Mouse (Mus musculus) midbrain, embryonic 11.5 days (tissue): ENCODE results near the gene Hoxb7. TPM values are rescaled to one million over a fixed set of nuclear protein-coding genes. Genes with fewer than 3 reads are reported as not detected.

Experiments used
- ATAC-seq: fragments of 200-750 bp; cut with Nextera tagmentation; 2 replicates; pipeline ENCODE4 v1.8.0; 2017; ENCODE audit warnings: moderate TSS enrichment, moderate library complexity; ENCODE audit not compliant: low FRiP score
- DNase-seq: peaks from one replicate; pipeline ENCODE4 v3.0.0; 2015; ENCODE audit warnings: low spot score; ENCODE audit errors: missing footprints
- H3K27ac ChIP-seq: fragments of 300-500 bp; sonication (generic); 2 replicates; pipeline ENCODE4 v1.5.1; 2014; ENCODE audit warnings: low read depth, low read length
- H3K27me3 ChIP-seq: fragments of 300-500 bp; sonication (generic); 2 replicates; pipeline ENCODE4 v1.6.1; 2014; ENCODE audit warnings: mild to moderate bottlenecking, low read length, moderate library complexity, mixed read lengths; ENCODE audit not compliant: control insufficient read depth, insufficient read depth
- H3K36me3 ChIP-seq: fragments of 300-500 bp; sonication (generic); 2 replicates; pipeline ENCODE4 v1.6.1; 2014; ENCODE audit warnings: mild to moderate bottlenecking, low read length, moderate library complexity, mixed read lengths; ENCODE audit not compliant: control insufficient read depth, insufficient read depth
- H3K4me1 ChIP-seq: fragments of 300-500 bp; sonication (generic); 2 replicates; pipeline ENCODE4 v1.6.1; 2014; ENCODE audit warnings: low read length; ENCODE audit not compliant: control insufficient read depth, insufficient read depth
- H3K4me2 ChIP-seq: fragments of 300-500 bp; sonication (generic); 2 replicates; pipeline ENCODE4 v1.6.1; 2014; ENCODE audit warnings: mild to moderate bottlenecking, moderate library complexity
- H3K4me3 ChIP-seq: fragments of 300-500 bp; sonication (generic); 2 replicates; pipeline ENCODE4 v1.5.1; 2014; ENCODE audit warnings: low read depth, low read length
- H3K9ac ChIP-seq: fragments of 300-500 bp; sonication (generic); 2 replicates; pipeline ENCODE4 v1.6.1; 2014; ENCODE audit warnings: low read length
- H3K9me3 ChIP-seq: fragments of 300-500 bp; sonication (generic); 2 replicates; pipeline ENCODE4 v1.6.1; 2016; ENCODE audit warnings: low read length; ENCODE audit not compliant: control insufficient read depth
- WGBS: fragments of 180-500 bp; shearing (Covaris S2); extraction: QIAGEN DNeasy Blood & Tissue Kit; methylation state at CpG from one replicate; pipeline ENCODE4 v1.1.7; 2014; 5-methylcytosine and 5-hydroxymethylcytosine counted together
- polyA plus RNA-seq: library from polyadenylated mRNA; unstranded; fragments of >200 nt; fragmentation: Nextera tagmentation; extraction: Ambion mirVana; gene quantifications from 2 replicates; pipeline ENCODE4 v1.2.1, GENCODE M21; 2014

Hoxb7 gene
- polyA plus RNA-seq, 1 experiment from 2014 or later: not detected

- ATAC-seq (no peak), DNase-seq (peak; percentile 79)
- Histone ChIP-seq H3K9me3 (no peaks in the 10 kb centered on the region), H3K4me2 (no peak overlapping the region), H3K4me3 (no peak overlapping the region), H3K27ac (no peak overlapping the region), H3K27me3 (peaks cover 100% of the 10 kb centered on the region), H3K36me3 (no peaks in the 10 kb centered on the region), H3K9ac (no peak overlapping the region), H3K4me1 (no peaks in the 10 kb centered on the region)
- 21% methylated on average over 2 of the region's 2 CpGs for WGBS
These were observed 29.3 kb upstream of the Hoxb7 start for GRCm38 (mm10) chr11:96257141-96257540.

DNA sequence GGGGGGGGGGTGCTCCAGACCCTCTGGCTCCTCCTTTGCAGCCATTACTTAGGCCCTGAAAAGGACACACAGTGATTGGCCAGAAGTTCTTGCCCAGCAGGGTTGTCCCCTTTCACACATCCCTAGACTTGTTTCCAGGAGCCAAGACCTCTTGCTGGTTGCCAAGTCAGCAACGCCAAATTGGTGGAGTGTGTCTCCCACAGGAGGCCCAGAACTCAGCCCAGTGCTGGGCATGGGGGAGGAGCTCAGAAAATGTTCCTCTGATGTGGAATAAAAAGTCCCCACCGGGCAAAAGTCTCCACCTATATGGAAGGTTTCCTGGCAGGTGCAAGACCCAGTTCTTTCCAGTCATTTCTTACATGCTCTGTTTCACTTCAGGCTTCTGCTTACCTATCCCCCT lies 27.4 kb upstream of the Hoxb7 start:
- Histone ChIP-seq H3K27ac (no peak overlapping the region), H3K4me3 (no peak overlapping the region), H3K4me1 (no peaks in the 10 kb centered on the region), H3K27me3 (peaks cover 100% of the 10 kb centered on the region), H3K9me3 (no peaks in the 10 kb centered on the region), H3K4me2 (no peak overlapping the region), H3K9ac (no peak overlapping the region), H3K36me3 (no peaks in the 10 kb centered on the region)
- DNase-seq: no peak
- 9% methylated on average over 2 of the region's 2 CpGs for WGBS
- ATAC-seq: no peak

DNA sequence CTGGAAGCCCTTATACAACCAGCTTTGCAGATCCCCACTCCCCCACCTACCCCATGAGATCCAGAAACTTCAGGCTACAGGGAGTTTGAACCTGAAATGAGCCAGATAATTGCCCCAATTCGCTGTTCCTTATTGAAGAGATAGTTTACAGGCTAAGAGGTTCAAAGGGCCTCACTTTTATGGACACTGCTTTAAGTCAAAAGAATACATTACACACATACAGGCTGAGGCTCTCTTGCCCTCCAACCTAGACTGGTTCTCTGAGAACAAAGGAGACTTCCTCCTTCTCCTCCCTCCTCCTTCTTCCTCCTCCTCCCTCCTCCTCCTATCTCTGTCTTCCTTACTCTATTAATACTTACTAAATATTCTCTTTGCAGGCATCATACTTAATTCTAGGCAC lies 26.9 kb upstream of the Hoxb7 start:
- peaks cover 100% of the 10 kb centered on the region for H3K27me3 ChIP-seq
- H3K4me2 ChIP-seq: no peak overlapping the region
- H3K9me3 ChIP-seq: no peaks in the 10 kb centered on the region
- DNase-seq: no peak
- H3K4me1 ChIP-seq: no peaks in the 10 kb centered on the region
- ATAC-seq: no peak
- 0% methylated on average over 1 of the region's 1 CpGs for WGBS
- H3K9ac ChIP-seq: no peak overlapping the region
- no peak overlapping the region for H3K4me3 ChIP-seq
- H3K27ac ChIP-seq: no peak overlapping the region
- H3K36me3 ChIP-seq: no peaks in the 10 kb centered on the region

GRCm38 (mm10) chr11:96260310-96260970 lies 26.0 kb upstream of the Hoxb7 start:
- DNase-seq (peak; percentile 91), ATAC-seq (no peak)
- 1% methylated on average over 23 of the region's 23 CpGs for whole genome bisulfite sequencing
- no peak overlapping the region for H3K4me3 ChIP-seq
- no peak overlapping the region for H3K9ac ChIP-seq
- no peaks in the 10 kb centered on the region for H3K9me3 ChIP-seq
- H3K36me3 ChIP-seq: no peaks in the 10 kb centered on the region
- peaks cover 100% of the 10 kb centered on the region for H3K27me3 ChIP-seq
- H3K4me2 ChIP-seq: no peak overlapping the region
- H3K4me1 ChIP-seq: no peaks in the 10 kb centered on the region
- no peak overlapping the region for H3K27ac ChIP-seq

DNA sequence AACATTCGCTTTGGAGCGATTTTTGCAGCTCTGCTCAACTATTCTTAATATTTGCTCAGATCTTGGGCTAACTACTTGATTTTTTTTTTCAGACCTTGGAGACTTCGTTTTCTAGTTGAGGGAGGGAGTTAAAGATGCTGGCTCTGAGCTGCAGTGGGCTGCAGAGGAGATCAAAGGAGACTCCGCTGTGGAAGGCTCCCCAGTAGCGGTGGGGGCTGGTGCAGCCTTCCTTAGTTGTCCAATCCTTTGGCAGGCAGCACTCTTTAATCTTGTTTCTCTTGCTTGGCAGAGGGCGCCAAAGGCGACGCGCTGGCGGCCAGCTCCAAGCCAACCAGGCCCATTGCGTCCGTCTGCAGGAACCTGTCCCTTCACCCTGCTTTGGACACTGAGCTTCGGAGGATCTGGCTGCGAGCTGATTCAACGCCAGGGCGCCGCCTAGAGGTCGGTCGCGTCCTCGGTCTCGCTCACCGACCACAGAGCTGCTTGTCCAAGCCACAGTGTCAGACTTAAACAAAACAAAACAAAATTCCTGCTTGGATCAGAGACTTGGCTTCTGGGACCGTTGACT lies 25.0 kb upstream of the Hoxb7 start:
- 2% methylated on average over 24 of the region's 24 CpGs for WGBS

DNA sequence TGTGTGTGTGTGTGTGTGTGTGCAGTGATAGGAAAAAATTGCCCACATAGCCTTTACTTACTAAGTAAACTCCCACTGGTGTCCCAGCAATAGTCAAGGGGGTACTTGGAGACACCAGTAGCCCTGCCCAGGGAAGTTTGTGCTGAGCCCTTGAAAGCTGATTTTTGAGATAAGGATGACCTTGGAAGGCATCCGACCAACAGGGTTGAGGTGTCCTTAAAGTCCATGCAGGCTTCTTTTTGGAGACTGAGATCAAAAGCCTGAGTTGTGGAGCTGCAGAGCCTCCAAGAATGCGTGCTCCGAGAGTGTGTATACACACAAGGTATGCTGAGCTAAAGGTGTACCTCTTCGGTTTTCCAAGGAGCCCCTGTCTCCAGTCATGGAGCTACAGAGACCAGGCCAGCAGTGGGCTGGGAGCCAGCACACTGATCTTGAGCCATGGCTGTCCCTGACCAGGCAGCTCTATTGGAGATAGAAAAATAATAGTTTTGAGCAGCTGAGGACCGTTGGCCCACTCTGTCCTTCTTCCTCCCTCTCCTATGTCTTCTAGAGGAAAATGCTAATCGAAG lies 24.1 kb upstream of the Hoxb7 start:
- WGBS: 13% methylated on average over 6 of the region's 6 CpGs
- Histone ChIP-seq H3K36me3 (no peaks in the 10 kb centered on the region), H3K4me1 (no peaks in the 10 kb centered on the region), H3K27ac (no peak overlapping the region), H3K4me3 (no peak overlapping the region), H3K4me2 (no peak overlapping the region), H3K27me3 (peaks cover 100% of the 10 kb centered on the region), H3K9ac (no peak overlapping the region), H3K9me3 (no peaks in the 10 kb centered on the region)
- peak; percentile 89 for DNase-seq
- ATAC-seq: no peak

More for the DNA sequence above, 25.0 kb upstream of the Hoxb7 start:
- ATAC-seq: no peak
- Histone ChIP-seq H3K4me3 (no peak overlapping the region), H3K9ac (no peak overlapping the region), H3K4me2 (no peak overlapping the region), H3K27me3 (peaks cover 100% of the 10 kb centered on the region), H3K4me1 (no peaks in the 10 kb centered on the region), H3K27ac (no peak overlapping the region), H3K9me3 (no peaks in the 10 kb centered on the region), H3K36me3 (no peaks in the 10 kb centered on the region)
- DNase-seq: peak; percentile 98

DNA sequence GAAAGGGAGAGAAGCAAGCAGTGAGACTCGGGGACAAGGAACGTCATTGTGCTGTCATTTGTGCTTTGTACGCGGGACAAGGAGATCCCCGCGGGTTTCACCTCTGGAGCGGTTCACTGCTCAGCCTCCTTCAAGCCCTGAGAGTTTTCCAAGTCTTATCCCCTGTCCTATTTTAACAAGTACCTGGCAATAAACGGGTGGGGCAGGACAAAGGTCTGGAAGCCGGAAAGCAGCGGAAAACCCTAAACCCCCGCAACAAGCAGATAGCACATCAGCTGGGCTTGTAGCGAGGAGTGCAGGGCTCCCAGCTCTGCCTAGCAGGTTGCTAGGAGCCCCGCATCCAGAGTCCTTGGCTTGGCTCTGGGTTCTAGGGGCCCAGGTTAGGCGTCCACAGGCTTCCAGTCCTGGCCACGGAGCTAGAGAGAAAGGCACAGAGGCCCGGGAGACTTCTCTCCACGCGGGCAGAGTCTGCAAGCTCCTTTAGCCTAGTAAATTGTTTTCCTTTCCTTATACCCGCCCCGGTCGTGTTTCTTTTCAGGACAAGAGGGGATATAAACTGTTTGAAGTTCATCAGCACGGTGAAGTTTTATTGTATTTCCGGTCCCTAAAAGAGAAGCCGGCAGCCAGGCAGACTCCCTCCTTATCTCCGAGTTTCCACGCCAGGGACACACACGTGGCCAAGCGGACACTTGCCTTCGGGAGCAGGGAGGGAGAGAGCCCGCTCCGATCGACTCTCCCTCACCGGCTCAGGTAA lies 22.6 kb upstream of the Hoxb7 start:
- Histone ChIP-seq H3K9ac (no peak overlapping the region), H3K4me2 (no peak overlapping the region), H3K27ac (no peak overlapping the region)

GRCm38 (mm10) chr11:96264390-96265020 lies 21.9 kb upstream of the Hoxb7 start:
- DNase-seq: peak; percentile 94
- Histone ChIP-seq H3K27me3 (peaks cover 98% of the 10 kb centered on the region), H3K9me3 (no peaks in the 10 kb centered on the region), H3K27ac (no peak overlapping the region), H3K9ac (no peak overlapping the region), H3K4me1 (no peaks in the 10 kb centered on the region), H3K4me3 (no peak overlapping the region), H3K36me3 (no peaks in the 10 kb centered on the region), H3K4me2 (no peak overlapping the region)
- ATAC-seq: no peak
- 1% methylated on average over 8 of the region's 8 CpGs for WGBS

More for the DNA sequence above, 22.6 kb upstream of the Hoxb7 start:
- H3K36me3 ChIP-seq: no peaks in the 10 kb centered on the region
- H3K9me3 ChIP-seq: no peaks in the 10 kb centered on the region
- WGBS: under 1% methylated on average over 33 of the region's 33 CpGs
- no peak overlapping the region for H3K4me3 ChIP-seq
- ATAC-seq: no peak
- peak; percentile 95 for DNase-seq
- no peaks in the 10 kb centered on the region for H3K4me1 ChIP-seq
- peaks cover 98% of the 10 kb centered on the region for H3K27me3 ChIP-seq
